Mouse (Mus musculus) embryonic facial prominence, embryonic 11.5 days (tissue): ENCODE data around the gene Krt84. TPM values are rescaled to one million over a fixed set of nuclear protein-coding genes. Genes with fewer than 3 reads are reported as not detected.

Experiments used
- ATAC-seq: fragments of 200-750 bp; cut with Nextera tagmentation; replicated peaks from 2 replicates; pipeline ENCODE4 v1.8.0; 2017; ENCODE audit warnings: low read depth; ENCODE audit not compliant: insufficient number of reproducible peaks, low FRiP score, low TSS enrichment
- DNase-seq: peaks from one replicate; pipeline ENCODE4 v3.0.0-alpha.2; 2015; ENCODE audit warnings: low spot score
- H3K27ac ChIP-seq: fragments of 300-500 bp; sonication (generic); replicated peaks from 2 replicates; pipeline ENCODE4 v1.5.1; 2014; ENCODE audit warnings: mild to moderate bottlenecking, low read depth, low read length, control low read depth
- H3K27me3 ChIP-seq: fragments of 300-500 bp; sonication (generic); 2 replicates; pipeline ENCODE4 v1.6.1; 2014; ENCODE audit warnings: mild to moderate bottlenecking, low read length, moderate library complexity, mixed read lengths; ENCODE audit not compliant: control insufficient read depth, insufficient read depth
- H3K36me3 ChIP-seq: fragments of 300-500 bp; sonication (generic); replicated peaks from 2 replicates; pipeline ENCODE4 v1.6.1; 2014; ENCODE audit warnings: low read depth, mild to moderate bottlenecking, low read length, moderate library complexity, mixed read lengths; ENCODE audit not compliant: control insufficient read depth, insufficient read depth
- H3K4me1 ChIP-seq: fragments of 300-500 bp; sonication (generic); 2 replicates; pipeline ENCODE4 v1.6.1; 2014; ENCODE audit warnings: low read length, mixed read lengths; ENCODE audit not compliant: control insufficient read depth, insufficient read depth
- H3K4me2 ChIP-seq: fragments of 300-500 bp; sonication (generic); 2 replicates; pipeline ENCODE4 v1.6.1; 2014; ENCODE audit warnings: low read depth, mild to moderate bottlenecking, control low read depth, low read length, moderate library complexity
- H3K4me3 ChIP-seq: fragments of 300-500 bp; sonication (generic); 2 replicates; pipeline ENCODE4 v1.5.1; 2014; ENCODE audit warnings: low read depth, low read length, control low read depth
- H3K9ac ChIP-seq: fragments of 300-500 bp; sonication (generic); replicated peaks from 2 replicates; pipeline ENCODE4 v1.6.1; 2014; ENCODE audit warnings: mild to moderate bottlenecking, control low read depth, low read length
- H3K9me3 ChIP-seq: fragments of 300-500 bp; sonication (generic); replicated peaks from 2 replicates; pipeline ENCODE4 v1.6.1; 2016; ENCODE audit warnings: mild to moderate bottlenecking, low read length, inconsistent platforms, mixed read lengths; ENCODE audit not compliant: control insufficient read depth
- WGBS: fragments of 180-500 bp; shearing (Covaris S2); extraction: QIAGEN DNeasy Blood & Tissue Kit; methylation state at CpG from one replicate; pipeline ENCODE4 v1.1.7; 2014; 5-methylcytosine and 5-hydroxymethylcytosine counted together
- polyA plus RNA-seq: library from polyadenylated mRNA; unstranded; fragments of >200 nt; fragmentation: Nextera tagmentation; extraction: Ambion mirVana; gene quantifications from 2 replicates; pipeline ENCODE4 v1.2.1, GENCODE M21; 2014

Krt84 gene
- polyA plus RNA-seq: not detected in 2 replicates

- Histone ChIP-seq H3K4me2 (no peak within 1 kb of the TSS), H3K9ac (no peak within 1 kb of the TSS), H3K4me1 (no peaks in the 10 kb centered on the region), H3K27me3 (no peaks in the 10 kb centered on the region), H3K36me3 (no peaks in the 10 kb centered on the region), H3K9me3 (no peaks in the 10 kb centered on the region), H3K4me3 (no peak within 1 kb of the TSS), H3K27ac (no peak within 1 kb of the TSS)
- no peak for ATAC-seq
- WGBS: 87% methylated on average over 7 of the region's 7 CpGs
- no peak for DNase-seq
Observed at GRCm38 (mm10) chr15:101532720-101533119, at the start of gene Krt84. Gene Krt84 (minus strand): TSS chr15:101532820.

GRCm38 (mm10) chr15:101581701-101582100, 49.1 kb upstream of the Krt84 start:
- ATAC-seq (no peak), DNase-seq (no peak)
- no peak overlapping the region for H3K4me3 ChIP-seq
- no peaks in the 10 kb centered on the region for H3K4me1 ChIP-seq
- H3K4me2 ChIP-seq: no peak overlapping the region
- no peaks in the 10 kb centered on the region for H3K27me3 ChIP-seq
- H3K36me3 ChIP-seq: no peaks in the 10 kb centered on the region
- WGBS: 66% methylated on average over 3 of the region's 3 CpGs
- H3K9ac ChIP-seq: no peak overlapping the region
- no peak overlapping the region for H3K27ac ChIP-seq
- H3K9me3 ChIP-seq: no peaks in the 10 kb centered on the region

DNA sequence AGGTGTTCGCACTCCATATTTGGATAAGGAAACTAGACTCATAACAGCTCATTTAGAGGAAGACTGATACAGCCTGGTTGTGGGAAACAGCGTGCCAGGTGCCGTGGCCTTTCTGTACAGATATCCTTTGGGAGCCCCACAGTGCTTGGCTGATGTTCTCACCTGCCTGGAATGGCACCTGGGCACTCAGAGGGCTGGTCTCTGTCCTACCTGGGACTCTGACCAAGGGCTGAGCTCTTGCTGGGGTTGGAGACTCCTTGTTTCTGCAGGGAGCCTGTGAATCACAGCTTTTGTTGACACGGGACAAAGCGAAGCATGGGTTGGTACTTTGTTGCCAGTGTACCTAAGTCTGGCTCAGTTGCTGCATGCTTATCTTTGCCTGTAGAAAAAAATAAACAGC, 42.9 kb upstream of the Krt84 start:
- Histone ChIP-seq H3K9ac (no peak overlapping the region), H3K36me3 (no peaks in the 10 kb centered on the region), H3K27ac (no peak overlapping the region), H3K27me3 (no peaks in the 10 kb centered on the region), H3K4me2 (no peak overlapping the region), H3K4me3 (no peak overlapping the region), H3K9me3 (no peaks in the 10 kb centered on the region), H3K4me1 (no peaks in the 10 kb centered on the region)
- WGBS: 82% methylated on average over 5 of the region's 5 CpGs
- ATAC-seq: no peak
- no peak for DNase-seq

DNA sequence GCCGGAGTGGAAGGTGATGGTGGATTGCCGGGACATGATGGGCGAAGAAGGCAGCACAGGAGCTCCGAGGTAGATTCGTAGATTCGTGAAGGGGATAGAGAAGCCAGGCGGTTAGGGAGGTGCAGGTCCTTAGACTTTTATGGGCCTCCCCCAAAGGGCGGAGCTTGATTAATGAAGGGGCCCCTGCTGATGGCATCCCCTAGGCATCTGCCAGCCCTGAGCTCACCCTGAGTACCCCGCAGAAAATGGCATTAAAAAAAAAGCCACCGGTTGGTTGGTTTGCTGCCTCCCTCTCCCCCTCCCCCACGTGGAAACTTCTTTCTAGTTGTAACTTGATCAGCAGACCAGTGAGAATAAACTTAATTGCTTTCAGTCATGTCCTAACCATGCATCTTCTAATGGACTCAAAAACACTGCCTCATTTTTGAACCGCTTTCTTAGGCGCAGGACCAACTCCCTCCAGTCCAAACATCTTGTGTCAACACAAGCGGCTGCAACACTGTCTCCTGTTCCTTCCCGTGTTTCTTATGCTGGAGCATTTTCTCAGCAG, 41.3 kb upstream of the Krt84 start, which contains the start of gene Krt75:
TSS of gene Krt75 (minus strand) at position 109 of the 550 bp plus-strand sequence.
- H3K4me1 ChIP-seq: no peaks in the 10 kb centered on the region
- ATAC-seq: no peak
- no peak within 1 kb of the TSS for H3K4me2 ChIP-seq
- H3K36me3 ChIP-seq: no peaks in the 10 kb centered on the region
- WGBS: 57% methylated on average over 15 of the region's 15 CpGs
- H3K9me3 ChIP-seq: no peaks in the 10 kb centered on the region
- H3K27me3 ChIP-seq: no peaks in the 10 kb centered on the region
- peak; percentile 54 for DNase-seq
- H3K27ac ChIP-seq: no peak within 1 kb of the TSS
- no peak within 1 kb of the TSS for H3K4me3 ChIP-seq
- H3K9ac ChIP-seq: no peak within 1 kb of the TSS

DNA sequence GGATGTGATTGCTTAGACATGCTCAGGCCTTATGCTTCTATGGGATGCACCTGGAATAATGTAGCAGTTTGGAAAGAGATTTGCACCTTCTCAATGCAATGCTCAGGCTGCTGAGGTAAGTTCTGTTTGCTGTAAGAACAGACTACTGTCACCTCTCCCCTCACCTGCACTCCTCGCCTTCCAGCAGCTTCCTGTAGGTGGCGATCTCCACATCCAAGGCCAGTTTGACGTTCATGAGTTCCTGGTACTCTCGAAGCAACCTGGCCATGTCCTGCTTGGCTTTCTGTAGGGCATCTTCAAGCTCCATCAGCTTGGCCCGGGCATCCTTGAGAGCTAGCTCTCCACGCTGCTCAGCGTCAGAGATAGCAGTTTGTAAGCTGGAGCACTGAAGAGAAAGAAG, 35.2 kb upstream of the Krt84 start:
- 44% methylated on average over 7 of the region's 7 CpGs for WGBS

DNA sequence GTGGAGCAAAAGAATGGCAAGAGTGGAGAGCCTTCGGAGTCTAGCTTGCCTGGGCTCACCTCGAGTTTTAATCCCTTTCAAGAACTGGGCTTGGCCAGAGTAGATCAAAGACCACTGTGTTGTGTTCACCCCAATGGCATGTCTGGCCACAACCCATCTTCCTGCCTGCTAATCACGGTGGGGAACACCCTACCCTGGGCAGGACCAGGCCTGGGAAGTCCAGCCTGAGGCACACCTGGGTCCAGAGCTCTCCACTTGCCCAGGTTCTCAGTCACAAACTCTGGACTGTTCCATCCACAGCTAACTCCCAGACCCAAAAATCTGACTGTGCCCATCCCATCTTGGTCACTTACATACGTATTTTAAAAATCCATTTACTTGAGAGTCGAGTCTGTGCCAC, 30.2 kb upstream of the Krt84 start, which contains the start of gene Krt90:
TSS of gene Krt90 (minus strand) at position 101 of the 400 bp plus-strand sequence.
- Histone ChIP-seq H3K4me1 (peaks cover 2% of the 10 kb centered on the region; the same call in 1 of the 2 replicates), H3K4me2 (no peak within 1 kb of the TSS), H3K36me3 (no peaks in the 10 kb centered on the region), H3K9me3 (no peaks in the 10 kb centered on the region), H3K4me3 (no peak within 1 kb of the TSS), H3K27me3 (no peaks in the 10 kb centered on the region), H3K27ac (no peak within 1 kb of the TSS), H3K9ac (no peak within 1 kb of the TSS)
- ATAC-seq (no peak), DNase-seq (no peak)
- 67% methylated on average over 5 of the region's 5 CpGs for WGBS

More for the DNA sequence above, 35.2 kb upstream of the Krt84 start:
- DNase-seq (no peak), ATAC-seq (no peak)
- no peaks in the 10 kb centered on the region for H3K36me3 ChIP-seq
- no peaks in the 10 kb centered on the region for H3K4me1 ChIP-seq
- H3K9ac ChIP-seq: no peak overlapping the region
- H3K4me3 ChIP-seq: no peak overlapping the region
- no peak overlapping the region for H3K27ac ChIP-seq
- H3K9me3 ChIP-seq: no peaks in the 10 kb centered on the region
- no peak overlapping the region for H3K4me2 ChIP-seq
- H3K27me3 ChIP-seq: no peaks in the 10 kb centered on the region

DNA sequence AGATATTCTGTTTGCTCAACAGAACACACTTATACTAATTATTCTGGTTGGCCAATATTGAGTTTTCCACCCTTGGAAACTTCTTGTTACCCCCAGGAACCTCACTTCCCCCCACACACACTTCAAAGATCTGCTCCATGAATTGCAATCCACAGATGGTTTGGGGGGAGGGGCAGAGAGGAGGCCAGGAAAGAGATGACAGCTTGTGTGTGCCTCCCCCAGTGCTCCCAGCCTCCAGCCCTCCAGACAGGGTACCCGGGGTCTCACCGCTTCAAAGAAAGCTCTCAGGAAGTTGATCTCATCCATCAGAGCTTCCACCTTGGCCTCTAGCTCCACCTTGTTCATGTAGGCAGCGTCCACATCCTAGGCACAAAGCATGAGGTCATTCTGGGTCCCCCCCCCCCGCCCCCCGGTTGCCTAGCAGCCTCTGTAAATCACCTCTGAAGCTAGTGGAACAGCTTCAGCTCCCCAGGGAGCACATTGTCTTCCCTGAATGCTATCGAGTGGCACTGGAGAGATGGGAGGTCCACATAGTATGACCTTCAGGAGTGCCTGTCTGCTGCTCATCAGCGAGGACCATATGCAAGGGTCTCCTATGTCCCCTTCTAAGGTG, 25.5 kb upstream of the Krt84 start:
- no peak overlapping the region for H3K4me2 ChIP-seq
- H3K9me3 ChIP-seq: no peaks in the 10 kb centered on the region
- ATAC-seq (peak; percentile 40; the same call in 1 of the 2 replicates), DNase-seq (peak; percentile 23)
- H3K4me1 ChIP-seq: peaks cover 2% of the 10 kb centered on the region; the same call in 1 of the 2 replicates
- H3K27me3 ChIP-seq: no peaks in the 10 kb centered on the region
- 13% methylated on average over 7 of the region's 7 CpGs for WGBS
- no peak overlapping the region for H3K9ac ChIP-seq
- no peak overlapping the region for H3K4me3 ChIP-seq
- no peaks in the 10 kb centered on the region for H3K36me3 ChIP-seq
- no peak overlapping the region for H3K27ac ChIP-seq

DNA sequence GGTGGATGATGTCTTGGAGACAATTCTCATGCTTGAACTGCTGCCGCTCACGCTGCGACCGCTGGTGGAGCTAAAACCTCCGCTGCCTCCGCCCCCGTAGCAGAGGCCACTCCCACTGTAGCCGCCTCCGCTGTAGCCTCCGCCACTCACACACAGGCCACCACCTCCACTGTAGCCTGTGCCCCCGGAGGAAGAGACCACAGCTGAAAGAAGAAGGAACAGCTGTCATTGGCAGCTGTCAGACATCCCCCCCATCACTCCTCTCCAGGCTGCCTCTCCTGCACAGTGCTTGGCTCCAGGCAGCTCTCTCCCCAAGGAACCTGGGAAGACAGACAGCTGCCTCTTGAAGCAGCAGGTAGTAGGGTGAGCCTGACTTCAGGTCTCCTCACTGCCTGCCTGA, 20.5 kb upstream of the Krt84 start:
- no peaks in the 10 kb centered on the region for H3K27me3 ChIP-seq
- no peaks in the 10 kb centered on the region for H3K9me3 ChIP-seq
- H3K36me3 ChIP-seq: no peaks in the 10 kb centered on the region
- ATAC-seq (peak; percentile 62), DNase-seq (peak; percentile 63)
- no peak overlapping the region for H3K27ac ChIP-seq
- H3K4me3 ChIP-seq: no peak overlapping the region
- H3K9ac ChIP-seq: no peak overlapping the region
- H3K4me1 ChIP-seq: peaks cover under 1% of the 10 kb centered on the region; the same call in 1 of the 2 replicates
- 0% methylated on average over 11 of the region's 11 CpGs for WGBS
- H3K4me2 ChIP-seq: no peak overlapping the region; the same call in 1 of the 2 replicates
